Mouse (Mus musculus) hindbrain, embryonic 14.5 days (tissue): Measurements from ENCODE around the gene Trim29. TPM values are rescaled to one million over a fixed set of nuclear protein-coding genes. Genes with fewer than 3 reads are reported as not detected.

Experiments used
- ATAC-seq: fragments of 200-750 bp; cut with Nextera tagmentation; 2 replicates; pipeline ENCODE4 v1.8.0; 2017; ENCODE audit warnings: moderate number of reproducible peaks, mild to moderate bottlenecking, moderate TSS enrichment, moderate library complexity; ENCODE audit not compliant: low FRiP score
- DNase-seq: peaks from one replicate; pipeline ENCODE4 v3.0.0-alpha.2; 2015; ENCODE audit warnings: low spot score
- H3K27ac ChIP-seq: fragments of 300-500 bp; sonication (generic); 2 replicates; pipeline ENCODE4 v1.5.1; 2014; ENCODE audit warnings: mild to moderate bottlenecking, moderate library complexity
- H3K27me3 ChIP-seq: fragments of 300-500 bp; sonication (generic); 2 replicates; pipeline ENCODE4 v1.6.1; 2014; ENCODE audit warnings: mild to moderate bottlenecking, low read length, mixed read lengths; ENCODE audit not compliant: control insufficient read depth, insufficient read depth
- H3K36me3 ChIP-seq: fragments of 300-500 bp; sonication (generic); replicated peaks from 2 replicates; pipeline ENCODE4 v1.6.1; 2014; ENCODE audit not compliant: control insufficient read depth, insufficient read depth
- H3K4me1 ChIP-seq: fragments of 300-500 bp; sonication (generic); replicated peaks from 2 replicates; pipeline ENCODE4 v1.6.1; 2014; ENCODE audit warnings: antibody characterized with exemption, low read length, mixed read lengths; ENCODE audit not compliant: control insufficient read depth, insufficient read depth
- H3K4me2 ChIP-seq: fragments of 300-500 bp; sonication (generic); replicated peaks from 2 replicates; pipeline ENCODE4 v1.6.1; 2014; ENCODE audit warnings: mild to moderate bottlenecking, moderate library complexity
- H3K4me3 ChIP-seq: fragments of 300-500 bp; sonication (generic); replicated peaks from 2 replicates; pipeline ENCODE4 v1.5.1; 2014; ENCODE audit warnings: mild to moderate bottlenecking, low read length
- H3K9ac ChIP-seq: fragments of 300-500 bp; sonication (generic); 2 replicates; pipeline ENCODE4 v1.6.1; 2014
- H3K9me3 ChIP-seq: fragments of 300-500 bp; sonication (generic); 2 replicates; pipeline ENCODE4 v1.6.1; 2016; ENCODE audit warnings: low read length; ENCODE audit not compliant: control insufficient read depth
- WGBS: fragments of 180-500 bp; shearing (Covaris S2); extraction: QIAGEN DNeasy Blood & Tissue Kit; methylation state at CpG from one replicate; pipeline ENCODE4 v1.1.7; 2014; 5-methylcytosine and 5-hydroxymethylcytosine counted together
- polyA plus RNA-seq: library from polyadenylated mRNA; unstranded; fragments of >200 nt; fragmentation: Nextera tagmentation; extraction: Ambion mirVana; gene quantifications from 2 replicates; pipeline ENCODE4 v1.2.1, GENCODE M21; 2014

Trim29 gene
- polyA plus RNA-seq, 1 experiment from 2014 or later: not detected

GRCm38 (mm10) chr9:43339614-43340020, 29.0 kb downstream of the Trim29 start:
- peak; percentile 46; the same call in 1 of the 2 replicates for ATAC-seq
- Histone ChIP-seq H3K27ac (no peak overlapping the region), H3K4me2 (no peak overlapping the region), H3K4me1 (peaks cover 3% of the 10 kb centered on the region; the same call in 1 of the 2 replicates), H3K27me3 (no peaks in the 10 kb centered on the region), H3K9ac (no peak overlapping the region), H3K36me3 (no peaks in the 10 kb centered on the region), H3K4me3 (no peak overlapping the region), H3K9me3 (no peaks in the 10 kb centered on the region)
- peak; percentile 94 for DNase-seq
- WGBS: 0% methylated on average over 2 of the region's 2 CpGs

DNA sequence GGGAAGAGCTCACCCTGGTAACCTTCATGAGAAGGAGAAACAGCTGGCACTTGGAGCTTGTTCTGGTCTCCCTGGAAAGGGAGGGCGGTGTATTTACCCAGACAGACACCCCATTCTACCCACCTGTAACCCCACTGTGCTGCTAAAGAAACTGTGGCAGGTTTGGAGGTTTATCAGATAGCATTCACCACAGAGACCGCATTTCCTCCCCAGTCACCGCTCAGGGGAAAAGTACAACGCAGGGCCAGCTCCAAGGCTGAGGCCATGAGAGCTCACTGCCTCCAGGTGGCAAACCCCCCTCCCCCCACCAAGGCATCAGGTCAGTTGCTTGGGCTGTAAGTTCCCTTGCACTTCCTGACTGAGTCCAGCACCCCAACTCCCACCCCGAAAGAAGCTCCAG, 39.4 kb downstream of the Trim29 start:
- no peak for DNase-seq
- ATAC-seq: no peak
- H3K4me2 ChIP-seq: no peak overlapping the region
- H3K9me3 ChIP-seq: no peaks in the 10 kb centered on the region
- no peak overlapping the region for H3K4me3 ChIP-seq
- H3K4me1 ChIP-seq: 0 out of 2 replicates have a peak, but pooled peaks cover 6% of the 10 kb centered on the region
- H3K9ac ChIP-seq: no peak overlapping the region
- no peaks in the 10 kb centered on the region for H3K36me3 ChIP-seq
- WGBS: 46% methylated on average over 5 of the region's 5 CpGs
- H3K27me3 ChIP-seq: no peaks in the 10 kb centered on the region
- H3K27ac ChIP-seq: no peak overlapping the region

DNA sequence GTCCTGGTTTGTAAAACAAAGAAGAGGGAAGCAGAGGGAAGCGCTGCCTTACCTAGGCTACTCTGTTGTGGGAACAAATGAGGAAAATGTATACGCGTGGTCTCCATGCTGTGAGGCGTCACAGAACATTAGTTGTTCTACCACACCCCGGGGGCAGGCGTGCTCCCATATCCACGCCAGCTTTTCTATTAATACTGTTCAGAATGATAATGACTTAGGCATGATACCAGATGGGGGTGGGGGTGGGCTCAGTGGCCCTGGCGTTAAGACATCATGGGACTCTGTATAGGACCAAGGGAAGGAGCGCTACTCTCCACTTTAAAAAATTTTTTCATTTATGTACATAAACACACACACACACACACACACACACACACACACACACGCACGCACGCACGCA, 40.4 kb downstream of the Trim29 start:
- 0 out of 2 replicates have a peak overlapping the region, but pooled peaks have one; percentile 6 for H3K9ac ChIP-seq
- WGBS: 40% methylated on average over 13 of the region's 13 CpGs
- 0 out of 2 replicates have a peak, but pooled peaks cover 6% of the 10 kb centered on the region for H3K4me1 ChIP-seq
- no peaks in the 10 kb centered on the region for H3K27me3 ChIP-seq
- ATAC-seq: no peak
- no peak overlapping the region for H3K27ac ChIP-seq
- no peak overlapping the region for H3K4me3 ChIP-seq
- no peaks in the 10 kb centered on the region for H3K36me3 ChIP-seq
- no peak overlapping the region for H3K4me2 ChIP-seq
- no peaks in the 10 kb centered on the region for H3K9me3 ChIP-seq
- no peak for DNase-seq

DNA sequence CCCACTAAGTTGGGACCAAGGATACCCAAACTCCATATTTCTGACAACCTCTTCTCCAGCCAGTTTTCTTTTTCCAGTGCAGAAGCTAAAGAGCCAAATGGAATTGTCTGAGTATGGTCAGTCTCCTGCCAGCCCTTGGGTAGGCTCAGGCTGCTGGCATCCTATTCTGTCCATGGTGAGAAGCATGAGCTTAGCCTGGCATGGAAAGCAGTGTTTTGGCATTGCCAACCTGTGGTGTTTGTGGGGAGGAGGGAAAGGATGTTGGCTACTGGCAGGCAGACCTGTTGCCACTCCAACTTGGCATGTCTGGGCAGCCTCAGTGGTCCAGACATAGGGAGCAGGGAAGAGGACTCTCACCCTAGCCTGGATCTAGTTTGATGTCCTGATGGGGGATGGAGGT, 46.4 kb downstream of the Trim29 start:
- no peak for ATAC-seq
- Histone ChIP-seq H3K27me3 (no peaks in the 10 kb centered on the region), H3K36me3 (no peaks in the 10 kb centered on the region), H3K27ac (no peak overlapping the region), H3K4me3 (no peak overlapping the region), H3K9me3 (no peaks in the 10 kb centered on the region), H3K4me2 (no peak overlapping the region), H3K4me1 (peaks cover 16% of the 10 kb centered on the region; the same call in 1 of the 2 replicates), H3K9ac (no peak overlapping the region)
- DNase-seq: no peak

- H3K9ac ChIP-seq: no peak overlapping the region
- 0 out of 2 replicates have a peak overlapping the region, but pooled peaks have one; percentile 4 for H3K4me2 ChIP-seq
- no peaks in the 10 kb centered on the region for H3K27me3 ChIP-seq
- H3K4me3 ChIP-seq: no peak overlapping the region
- ATAC-seq: no peak
- DNase-seq: no peak
- H3K36me3 ChIP-seq: no peaks in the 10 kb centered on the region
- H3K9me3 ChIP-seq: no peaks in the 10 kb centered on the region
- H3K4me1 ChIP-seq: peaks cover 16% of the 10 kb centered on the region; the same call in 1 of the 2 replicates
- 0 out of 2 replicates have a peak overlapping the region, but pooled peaks have one; percentile 20 for H3K27ac ChIP-seq
- WGBS: 9% methylated on average over 15 of the region's 15 CpGs
These were observed 48.1 kb downstream of the Trim29 start for GRCm38 (mm10) chr9:43358591-43359323.

DNA sequence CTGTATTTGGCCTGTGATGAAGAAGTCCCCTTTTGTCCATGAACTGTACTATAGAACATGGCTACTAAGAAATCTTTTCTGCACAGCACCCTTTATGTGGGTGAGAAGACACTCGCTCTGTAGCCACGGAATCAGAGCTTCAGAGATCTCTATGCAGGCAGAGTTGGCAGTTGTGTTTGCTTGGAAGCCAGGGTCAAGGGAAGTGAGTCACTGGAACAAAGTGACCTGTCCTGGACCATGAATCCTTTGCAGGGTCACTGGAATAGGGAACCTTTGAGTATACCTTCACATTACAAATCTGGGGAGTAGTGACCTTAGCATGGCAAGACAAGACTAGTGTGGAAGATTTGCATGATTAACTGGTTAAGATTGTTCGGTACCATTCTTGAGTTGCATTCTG, 58.1 kb downstream of the Trim29 start:
- Histone ChIP-seq H3K9me3 (no peaks in the 10 kb centered on the region), H3K4me2 (no peak overlapping the region), H3K27ac (no peak overlapping the region), H3K36me3 (no peaks in the 10 kb centered on the region), H3K27me3 (no peaks in the 10 kb centered on the region), H3K9ac (no peak overlapping the region), H3K4me1 (0 out of 2 replicates have a peak, but pooled peaks cover 5% of the 10 kb centered on the region), H3K4me3 (no peak overlapping the region)
- DNase-seq (no peak), ATAC-seq (no peak)
- 94% methylated on average over 3 of the region's 3 CpGs for WGBS

DNA sequence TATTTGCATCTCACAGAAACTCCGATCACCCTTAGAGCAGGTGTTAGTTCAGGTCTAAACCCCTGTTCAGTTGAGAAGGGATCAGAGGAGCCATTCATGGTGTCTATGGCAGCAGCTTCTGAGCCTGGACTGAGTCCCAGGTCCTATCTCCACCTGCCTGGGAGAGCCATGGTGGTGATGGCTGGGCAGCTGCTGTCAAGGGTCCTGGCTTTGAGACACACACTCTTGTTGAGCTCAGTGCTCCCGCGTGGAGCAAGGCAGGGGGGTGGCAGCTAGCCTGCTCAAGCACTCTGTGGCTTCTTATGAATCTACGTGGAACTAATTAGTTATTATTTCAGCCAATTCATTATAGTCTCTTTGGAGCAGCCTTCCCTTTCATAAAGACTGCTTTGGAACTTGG, 73.2 kb downstream of the Trim29 start:
- no peak for DNase-seq
- 48% methylated on average over 4 of the region's 4 CpGs for WGBS

DNA sequence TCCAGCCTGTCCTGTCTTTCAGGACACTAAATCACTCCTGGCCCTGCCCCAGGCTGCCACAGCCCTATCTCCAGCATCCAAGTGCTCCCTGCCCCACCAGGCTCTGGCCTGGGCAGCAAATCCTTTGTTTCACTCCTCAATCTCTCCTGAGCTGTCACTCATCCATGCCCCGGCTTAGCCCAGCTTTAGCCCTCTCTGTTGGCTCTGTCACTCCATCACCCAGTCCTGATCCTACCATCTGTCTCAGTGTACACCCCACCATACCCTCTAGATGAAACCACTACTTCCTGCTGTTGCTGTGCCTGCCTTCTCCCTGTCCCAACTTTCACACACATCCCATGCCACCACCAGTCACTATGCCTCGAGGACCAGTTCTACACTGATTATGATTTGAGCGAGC, 73.8 kb downstream of the Trim29 start:
- Histone ChIP-seq H3K9ac (no peak overlapping the region), H3K27ac (no peak overlapping the region), H3K4me3 (no peak overlapping the region), H3K36me3 (no peaks in the 10 kb centered on the region), H3K4me1 (0 out of 2 replicates have a peak, but pooled peaks cover under 1% of the 10 kb centered on the region), H3K27me3 (no peaks in the 10 kb centered on the region; the same call in 1 of the 2 replicates), H3K9me3 (no peaks in the 10 kb centered on the region), H3K4me2 (no peak overlapping the region)
- WGBS: 66% methylated on average over 3 of the region's 3 CpGs
- ATAC-seq (no peak), DNase-seq (no peak)

More for the DNA sequence above, 73.2 kb downstream of the Trim29 start:
- Histone ChIP-seq H3K4me1 (no peaks in the 10 kb centered on the region), H3K9ac (no peak overlapping the region), H3K27me3 (no peaks in the 10 kb centered on the region; the same call in 1 of the 2 replicates), H3K36me3 (no peaks in the 10 kb centered on the region), H3K4me3 (no peak overlapping the region), H3K27ac (no peak overlapping the region), H3K4me2 (no peak overlapping the region), H3K9me3 (no peaks in the 10 kb centered on the region)
- no peak for ATAC-seq
